Mouse (Mus musculus) A20 (cell line): ENCODE measurements around the gene Spats2.
"Not testable (repeated sequence)": the region's sequence is repeated elsewhere in the genome, so short reads cannot be mapped to it uniquely, and the experiment has no call there.

Experiments
- DNase-seq: peaks from one replicate; pipeline ENCODE4 v3.0.0-alpha.2; 2011; ENCODE audit warnings: low read depth, low spot score

Spats2 gene

DNA sequence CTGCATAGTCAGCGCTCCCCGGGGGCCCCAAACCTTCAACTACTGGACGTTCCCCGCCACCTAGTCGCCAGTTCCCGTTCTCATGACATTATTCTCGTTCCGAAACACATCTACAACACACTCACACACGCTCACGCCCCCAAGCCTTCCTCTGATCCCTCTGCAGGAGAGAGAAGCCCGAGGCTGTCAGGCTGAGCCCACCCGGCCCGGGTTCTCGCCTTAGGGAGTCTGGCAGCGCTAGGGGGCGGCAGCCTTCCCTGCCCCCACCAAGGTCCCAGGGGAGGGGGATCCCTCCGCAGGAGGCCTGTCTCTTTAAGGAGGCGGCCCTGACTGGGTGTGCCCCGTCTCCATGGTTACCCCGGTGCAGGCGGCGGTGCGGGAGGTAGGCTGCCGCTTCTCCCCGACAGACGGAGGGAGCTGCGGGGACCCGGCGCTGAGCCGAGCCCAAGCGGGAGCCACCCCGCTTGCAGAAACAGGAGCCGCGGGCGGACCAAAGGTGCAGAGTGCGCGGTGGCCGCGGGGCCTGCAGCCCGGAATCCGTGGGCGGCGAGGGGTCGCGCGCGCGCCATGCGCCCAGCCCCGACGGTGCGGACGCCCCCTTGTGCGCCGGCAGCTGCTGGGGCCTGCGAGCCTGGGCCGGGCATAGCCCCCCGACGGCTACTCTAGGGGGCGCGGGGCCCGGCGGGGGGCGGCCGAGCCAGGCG lies 98.6 kb downstream of the Spats2 start, which contains the start of gene Kcnh3:
Gene Kcnh3 (plus strand): TSS at position 654 of the 704 bp plus-strand sequence.
- peak; percentile 58 for DNase-seq

DNA sequence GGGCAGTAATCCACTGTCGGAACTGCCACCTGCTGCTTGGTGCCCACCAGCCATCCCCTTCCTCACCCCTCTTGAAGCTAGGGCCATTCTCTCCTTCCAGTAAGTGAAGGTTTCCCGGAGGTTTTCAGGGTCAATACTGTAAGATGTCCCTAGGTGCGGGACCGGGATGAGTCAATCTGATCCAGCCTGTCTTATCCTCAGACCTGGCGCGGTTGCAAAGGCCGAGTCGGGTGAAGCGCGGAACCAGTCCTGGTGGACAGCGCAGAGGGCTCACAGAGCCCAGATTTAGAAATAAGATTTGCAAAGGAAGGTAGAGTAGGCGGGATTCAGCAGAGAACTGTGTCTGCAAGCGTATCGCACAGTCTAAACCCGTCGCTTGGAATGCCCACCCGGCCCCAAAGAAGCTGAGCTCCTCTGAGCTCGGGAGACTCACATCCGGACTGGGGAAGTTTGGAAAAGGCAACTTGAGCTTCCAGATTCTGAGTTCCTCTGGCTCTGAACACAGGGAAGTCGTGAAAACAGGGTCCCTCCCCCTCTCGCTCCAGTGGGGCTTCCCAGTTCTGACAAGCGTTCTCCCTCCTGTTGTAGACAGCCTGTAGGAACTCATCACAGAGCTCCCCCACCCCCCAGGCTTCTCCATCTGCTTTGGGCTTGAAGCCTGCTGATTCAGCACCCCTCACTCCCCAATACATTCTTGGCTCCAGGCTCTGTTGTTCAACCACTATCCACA lies 99.5 kb downstream of the Spats2 start:
- DNase-seq: no peak

DNA sequence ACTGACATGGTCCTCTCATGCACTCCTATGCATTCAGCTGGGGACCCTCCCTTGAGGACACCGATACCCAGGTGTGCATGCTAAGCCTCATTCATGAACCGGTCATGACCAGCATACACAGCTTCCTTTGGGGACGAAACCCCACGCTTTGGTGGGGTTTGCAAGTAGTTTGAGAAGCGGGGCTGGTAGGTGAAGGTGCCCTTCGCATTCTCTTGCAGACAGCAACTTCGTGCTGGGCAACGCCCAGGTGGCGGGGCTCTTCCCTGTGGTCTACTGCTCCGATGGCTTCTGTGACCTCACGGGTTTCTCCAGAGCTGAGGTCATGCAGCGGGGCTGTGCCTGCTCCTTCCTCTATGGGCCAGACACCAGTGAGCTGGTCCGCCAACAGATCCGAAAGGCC lies 100.4 kb downstream of the Spats2 start:
- no peak for DNase-seq

DNA sequence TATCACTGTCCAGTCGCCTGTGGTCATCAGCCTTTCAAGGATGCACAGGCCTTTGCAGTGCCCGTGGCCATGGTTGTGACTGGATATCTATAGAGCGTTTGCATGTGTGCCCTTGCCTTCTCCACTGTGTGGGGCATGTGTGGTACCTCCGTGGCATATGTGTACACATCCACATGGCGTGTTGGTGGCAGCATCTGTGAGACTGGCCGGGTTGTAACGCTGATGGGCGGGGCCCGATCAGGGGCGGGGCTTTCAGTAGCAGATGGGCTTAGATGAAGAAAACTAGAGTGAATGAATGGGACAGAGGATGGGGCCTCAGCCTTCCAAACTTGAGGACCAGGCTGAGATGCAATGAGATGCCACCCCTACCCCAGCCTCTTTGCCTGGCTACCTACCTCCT lies 106.3 kb downstream of the Spats2 start:
- DNase-seq: no peak

DNA sequence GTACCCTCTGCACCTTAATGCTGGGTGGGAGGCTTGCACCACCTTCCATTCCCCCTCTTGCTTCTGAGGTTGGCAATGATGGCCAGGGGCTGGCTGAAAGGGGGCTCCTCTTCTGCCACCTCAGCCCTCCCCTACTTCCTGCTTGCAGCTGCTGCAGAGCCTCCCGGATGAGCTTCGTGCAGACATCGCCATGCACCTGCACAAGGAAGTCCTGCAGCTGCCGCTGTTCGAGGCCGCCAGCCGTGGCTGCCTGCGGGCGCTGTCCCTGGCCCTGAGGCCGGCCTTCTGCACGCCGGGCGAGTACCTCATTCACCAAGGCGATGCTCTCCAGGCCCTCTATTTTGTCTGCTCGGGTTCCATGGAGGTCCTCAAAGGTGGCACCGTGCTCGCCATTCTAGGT lies 108.0 kb downstream of the Spats2 start:
- DNase-seq: peak; percentile 65

DNA sequence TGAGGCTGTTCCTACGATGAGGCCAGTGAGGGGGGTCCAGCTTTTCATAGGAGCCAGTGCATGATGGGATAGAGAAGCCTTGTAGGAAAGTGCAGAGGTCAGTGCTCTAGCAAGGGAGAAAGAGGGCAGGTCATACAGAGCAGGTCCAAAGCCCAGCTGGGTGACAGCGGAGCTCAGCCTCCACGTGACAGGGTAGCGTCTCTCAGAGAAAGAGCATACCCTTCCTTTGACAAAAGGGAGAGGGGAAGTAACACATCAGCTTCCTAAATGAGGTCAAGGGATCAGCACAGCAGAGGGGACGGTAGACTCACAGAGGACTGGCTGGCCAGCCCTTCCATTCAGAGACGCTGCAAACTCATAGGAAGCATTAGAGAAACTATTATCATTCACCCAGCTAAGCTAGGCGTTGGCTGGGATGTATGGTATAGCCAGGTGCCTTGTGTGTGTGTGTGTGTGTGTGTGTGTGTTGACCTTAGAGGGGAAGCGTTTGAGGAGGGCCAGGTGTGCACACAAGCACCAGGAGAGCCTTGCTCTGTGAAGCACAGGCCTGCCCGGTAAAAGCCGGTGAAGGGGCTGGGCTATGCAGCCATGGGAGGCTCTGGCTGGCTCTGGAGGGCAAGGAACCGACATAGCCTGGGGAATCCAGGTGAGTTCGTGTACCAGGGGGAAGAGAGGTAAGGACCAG lies 108.8 kb downstream of the Spats2 start:
- no peak for DNase-seq

DNA sequence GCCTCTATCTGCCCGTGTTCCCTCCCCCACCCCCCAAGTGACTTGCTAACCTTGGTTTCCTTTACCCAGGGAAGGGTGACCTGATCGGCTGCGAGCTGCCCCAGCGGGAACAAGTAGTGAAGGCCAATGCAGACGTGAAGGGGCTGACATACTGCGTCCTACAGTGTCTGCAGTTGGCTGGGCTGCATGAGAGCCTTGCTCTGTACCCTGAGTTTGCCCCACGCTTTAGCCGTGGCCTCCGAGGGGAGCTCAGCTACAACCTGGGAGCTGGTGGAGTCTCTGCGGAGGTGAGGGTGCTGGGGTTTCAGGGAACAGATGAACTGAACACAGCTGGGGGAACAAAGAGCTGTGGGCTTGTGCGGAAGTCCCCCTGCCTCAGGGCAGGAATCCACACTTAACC lies 112.3 kb downstream of the Spats2 start:
- DNase-seq: no peak

DNA sequence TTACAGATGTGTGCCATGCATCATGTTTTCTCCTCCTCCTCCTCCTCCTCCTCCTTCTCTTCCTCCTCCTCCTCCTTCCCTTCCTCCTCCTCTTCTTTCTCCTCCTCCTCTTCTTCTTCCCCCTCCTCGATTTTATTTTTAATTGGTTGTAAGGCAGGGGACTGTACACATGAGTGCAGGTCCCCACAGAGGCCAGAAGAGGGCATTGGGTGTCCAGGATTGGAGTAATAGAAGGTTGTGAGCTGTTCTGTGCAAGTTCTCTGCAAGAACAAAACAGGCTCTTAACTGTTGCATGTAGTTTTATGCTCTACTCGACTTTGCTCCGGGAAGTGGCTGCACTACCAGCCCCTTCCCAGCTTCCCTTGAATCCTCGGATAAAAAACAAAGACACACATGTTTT lies 114.4 kb downstream of the Spats2 start:
- peak; percentile 50 for DNase-seq

DNA sequence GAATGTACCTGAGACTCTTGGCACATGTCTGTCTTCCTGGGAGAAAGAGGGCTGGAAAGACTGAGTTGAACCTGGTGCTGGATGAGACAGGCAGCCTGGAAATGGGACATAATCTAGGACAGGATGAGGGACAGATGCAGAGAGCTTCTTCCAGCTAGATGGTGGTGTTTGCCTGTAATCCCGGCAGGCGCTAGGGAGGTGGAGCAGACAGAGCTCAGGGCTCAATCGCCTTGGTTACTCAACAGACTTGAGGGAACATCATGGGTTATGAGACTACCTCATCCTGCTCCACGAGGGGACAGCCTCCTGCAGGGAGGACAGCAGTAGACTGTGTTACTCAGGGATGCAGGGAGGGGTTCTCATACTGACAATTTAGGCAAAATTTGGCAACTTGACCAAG lies 115.5 kb downstream of the Spats2 start:
- no peak for DNase-seq

DNA sequence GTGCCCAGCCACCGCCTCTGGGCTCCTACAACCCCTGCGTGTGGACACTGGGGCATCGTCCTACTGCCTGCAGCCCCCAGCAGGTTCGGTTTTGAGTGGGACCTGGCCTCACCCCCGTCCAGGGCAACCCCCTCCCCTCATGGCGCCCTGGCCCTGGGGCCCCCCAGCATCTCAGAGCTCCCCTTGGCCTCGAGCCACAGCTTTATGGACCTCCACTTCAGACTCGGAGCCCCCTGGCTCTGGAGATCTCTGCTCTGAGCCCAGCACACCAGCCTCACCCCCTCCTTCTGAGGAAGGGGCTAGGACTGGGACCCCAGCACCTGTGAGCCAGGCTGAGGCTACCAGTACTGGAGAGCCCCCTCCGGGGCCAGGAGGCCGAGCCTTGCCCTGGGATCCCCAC lies 116.3 kb downstream of the Spats2 start:
- DNase-seq: no peak

DNA sequence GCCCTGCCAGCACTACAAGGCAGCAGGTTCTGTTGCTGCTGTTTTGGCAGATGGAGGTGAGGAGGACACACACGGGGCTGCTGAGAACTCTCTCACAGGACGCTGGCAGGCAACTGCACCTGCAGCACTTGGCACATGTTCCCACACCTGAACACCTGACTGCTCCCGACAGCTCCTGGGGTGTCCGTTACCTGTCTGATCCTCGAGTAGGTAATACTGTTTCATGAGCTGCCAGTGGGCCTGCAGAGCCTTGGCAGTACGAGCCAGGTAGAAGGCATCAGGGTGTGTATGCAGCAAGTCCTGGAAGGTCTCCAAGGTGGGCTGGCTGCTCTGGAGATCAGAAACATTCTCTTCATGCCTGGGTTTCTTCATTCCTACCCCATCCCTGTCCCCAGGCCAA lies 121.0 kb downstream of the Spats2 start:
- not testable (repeated sequence) for DNase-seq

DNA sequence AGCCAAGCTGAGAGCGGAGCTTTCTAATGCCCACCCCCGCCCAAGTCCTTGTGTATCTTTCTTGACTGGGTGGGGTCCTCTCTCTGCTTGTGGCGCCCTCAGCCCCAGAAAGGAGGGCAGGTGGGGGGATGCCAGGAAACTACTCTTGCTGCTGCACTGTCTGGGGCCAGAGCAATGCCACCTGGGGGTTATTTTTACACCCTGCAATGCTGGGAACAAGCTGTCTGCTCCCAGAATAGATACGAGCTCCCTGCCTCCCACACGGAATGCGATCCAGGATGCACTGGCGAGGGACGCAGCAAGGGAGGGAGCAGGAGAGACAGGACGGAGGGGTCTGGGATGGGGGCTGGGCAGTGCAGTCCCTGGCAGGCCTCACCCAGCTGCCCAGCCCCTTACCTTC lies 123.3 kb downstream of the Spats2 start:
- DNase-seq: no peak

DNA sequence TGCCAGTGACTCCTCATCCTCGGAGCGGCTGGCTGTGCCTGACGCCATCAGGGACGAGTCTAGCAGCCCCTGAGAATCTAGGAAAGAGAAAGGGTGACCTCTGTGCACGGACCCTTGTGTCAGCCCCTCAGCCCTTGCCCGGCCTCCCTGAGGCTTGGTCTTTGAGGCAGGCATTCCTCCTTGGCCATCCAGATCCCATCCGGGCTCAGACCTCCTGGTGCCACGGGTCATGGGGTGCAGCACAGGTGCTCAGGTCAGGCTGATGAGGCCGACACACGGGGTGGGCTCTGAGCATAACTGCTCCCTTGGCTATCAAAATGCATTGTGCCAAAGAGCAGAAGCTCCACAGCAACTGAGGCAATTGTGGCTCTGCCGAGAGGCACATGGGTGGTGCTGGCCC lies 124.2 kb downstream of the Spats2 start:
- DNase-seq: no peak

DNA sequence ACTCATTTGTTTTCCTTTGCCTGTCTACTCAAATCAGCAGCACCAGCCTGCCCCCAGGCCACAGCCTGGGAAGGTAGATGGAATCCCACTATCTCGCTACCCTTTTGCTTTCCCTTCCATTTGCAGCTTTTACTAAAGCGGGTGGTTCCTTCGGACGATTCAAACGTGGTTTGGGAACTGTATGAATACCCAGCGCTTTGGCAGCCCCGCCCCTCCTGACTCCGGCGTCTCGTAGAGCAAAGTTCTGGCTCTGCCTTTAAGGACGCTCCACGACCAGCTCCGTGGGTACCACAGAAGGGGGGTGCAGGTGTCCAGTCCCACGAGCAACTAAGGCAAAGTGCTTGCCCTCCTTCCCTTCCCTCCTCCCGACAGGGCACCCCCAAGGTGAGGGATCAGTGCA lies 125.4 kb downstream of the Spats2 start:
- peak; percentile 41 for DNase-seq

DNA sequence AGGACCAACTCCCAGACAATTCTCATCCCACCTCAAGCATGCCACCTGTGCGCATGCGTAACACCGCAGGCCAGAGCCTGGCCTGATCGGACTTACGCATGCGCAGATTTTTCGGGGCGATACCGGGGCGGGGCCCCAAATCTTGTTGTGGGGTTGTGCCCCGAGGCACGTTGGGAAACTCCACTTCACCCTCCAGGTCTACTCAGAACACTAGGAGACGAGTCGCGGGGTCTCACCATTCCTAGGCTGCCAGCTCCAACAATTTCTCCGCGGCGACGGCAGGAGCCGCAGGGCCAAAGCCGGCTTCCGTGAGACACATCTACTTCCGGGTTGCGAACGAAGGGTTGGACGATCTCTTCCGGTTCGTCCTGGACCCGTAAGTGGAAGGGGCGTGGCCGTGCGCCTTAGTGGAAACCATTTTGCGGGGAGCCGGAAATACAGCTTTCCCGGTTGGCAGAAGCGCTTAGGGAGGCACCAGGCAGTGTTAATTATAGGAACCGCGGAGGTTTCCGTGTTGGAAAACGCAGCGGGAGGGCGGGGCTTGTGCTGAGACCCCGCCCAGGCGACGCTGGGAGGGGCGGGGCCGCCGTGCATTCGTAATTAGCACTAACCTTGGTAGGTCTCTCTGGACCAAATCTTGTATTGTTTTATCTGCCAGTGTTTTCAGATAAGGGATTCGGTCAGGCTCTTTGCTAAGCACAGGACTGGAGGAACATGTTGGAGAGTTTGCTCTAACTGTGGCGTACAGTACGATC lies 126.1 kb downstream of the Spats2 start, which contains the start of gene Mcrs1:
Gene Mcrs1 (minus strand): TSS at position 336 of the 755 bp plus-strand sequence.
- DNase-seq: peak; percentile 99

DNA sequence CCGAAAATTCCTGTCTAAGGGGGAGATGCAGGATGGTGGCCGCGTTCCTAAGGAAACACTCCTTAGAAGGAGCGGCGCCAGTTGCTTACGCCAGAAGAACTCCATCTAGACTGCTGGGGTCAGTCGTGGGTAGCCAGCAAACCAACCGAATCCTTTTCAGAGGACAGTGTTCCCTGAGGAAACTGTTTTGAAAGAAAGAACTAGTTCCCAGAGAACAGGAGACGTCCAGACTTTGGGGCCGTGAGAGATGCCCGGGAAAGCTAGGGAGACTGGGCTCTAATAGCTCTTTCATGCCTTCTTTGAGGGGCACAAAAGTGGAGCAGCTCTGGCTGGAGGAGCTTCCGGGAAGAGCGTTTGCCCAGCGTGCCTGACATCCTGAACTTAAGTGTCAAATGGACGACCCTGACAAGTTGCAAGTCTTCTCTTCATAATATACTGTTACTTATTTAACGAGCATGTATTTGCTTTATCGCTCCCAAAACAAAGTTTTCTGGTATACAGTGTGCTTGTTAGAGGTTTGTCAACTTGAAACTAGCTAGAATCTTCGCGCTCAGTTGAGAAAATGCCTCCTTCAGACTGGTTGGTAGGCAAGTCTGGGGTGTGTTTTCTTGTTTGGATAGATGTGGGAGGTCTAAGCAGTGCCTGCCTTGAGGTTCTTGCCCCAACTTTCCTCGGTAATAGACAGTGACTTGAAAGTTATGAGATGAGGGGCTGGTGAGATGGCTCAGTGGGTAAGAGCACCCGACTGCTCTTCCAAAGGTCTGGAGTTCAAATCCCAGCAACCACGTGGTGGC lies 126.9 kb downstream of the Spats2 start:
- DNase-seq: peak; percentile 61

DNA sequence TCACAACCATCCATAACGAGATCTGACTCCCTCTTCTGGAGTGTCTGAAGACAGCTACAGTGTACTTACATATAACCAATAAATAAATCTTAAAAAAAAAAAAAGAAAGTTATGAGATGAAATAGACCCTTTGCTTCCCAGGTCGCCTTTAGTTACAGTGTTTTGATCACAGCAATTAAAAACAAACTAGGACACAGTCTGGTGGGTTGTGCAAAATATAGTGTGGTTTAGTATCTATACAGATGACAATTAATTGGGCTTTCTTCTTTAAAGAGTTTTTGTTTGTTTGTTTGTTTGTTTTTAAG lies 127.4 kb downstream of the Spats2 start:
- not testable (repeated sequence) for DNase-seq

DNA sequence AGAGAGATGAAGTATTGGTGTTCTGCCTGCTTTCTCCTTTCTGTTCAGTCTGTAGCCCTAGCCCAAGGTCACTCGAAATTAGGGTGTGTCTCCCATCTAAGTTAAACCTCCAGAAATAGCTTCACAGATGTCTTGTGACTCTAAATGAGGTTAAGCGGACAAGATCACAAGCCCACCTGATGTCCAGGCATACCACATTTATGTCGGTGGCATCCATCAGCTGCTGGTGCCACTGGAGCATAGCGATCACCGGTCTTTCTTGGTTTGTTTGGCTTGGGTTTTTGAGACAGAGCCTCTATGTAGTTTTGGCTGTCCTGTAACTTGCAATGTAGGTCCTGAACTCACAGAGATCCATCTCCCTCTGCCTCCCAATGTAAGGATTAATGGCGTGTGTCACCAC lies 128.1 kb downstream of the Spats2 start:
- no peak for DNase-seq

DNA sequence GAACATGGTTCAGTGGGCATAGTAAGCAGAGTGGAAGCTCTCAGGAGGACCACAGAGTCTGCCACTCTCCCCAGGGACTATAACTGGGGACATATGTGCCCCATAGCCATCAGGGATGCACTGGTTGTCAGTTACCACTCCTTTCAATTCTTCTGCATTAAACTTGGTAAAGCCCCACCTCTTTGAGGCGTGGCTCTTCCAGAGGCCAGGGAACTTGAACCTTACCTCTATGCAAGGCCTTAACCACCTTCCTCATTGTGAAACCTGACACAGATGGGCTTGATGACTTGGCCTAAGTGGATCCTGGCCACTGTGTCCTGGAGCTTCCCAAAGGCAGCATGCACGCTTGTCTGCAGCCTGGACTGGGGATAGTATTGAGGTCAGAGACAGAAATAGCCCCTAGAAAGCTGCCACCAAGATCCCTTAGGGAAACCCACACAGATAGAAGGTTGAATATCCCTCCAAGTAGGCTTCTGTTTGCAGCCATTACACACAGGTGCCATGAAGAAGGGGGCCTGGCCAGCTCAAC lies 128.8 kb downstream of the Spats2 start:
- DNase-seq: no peak

DNA sequence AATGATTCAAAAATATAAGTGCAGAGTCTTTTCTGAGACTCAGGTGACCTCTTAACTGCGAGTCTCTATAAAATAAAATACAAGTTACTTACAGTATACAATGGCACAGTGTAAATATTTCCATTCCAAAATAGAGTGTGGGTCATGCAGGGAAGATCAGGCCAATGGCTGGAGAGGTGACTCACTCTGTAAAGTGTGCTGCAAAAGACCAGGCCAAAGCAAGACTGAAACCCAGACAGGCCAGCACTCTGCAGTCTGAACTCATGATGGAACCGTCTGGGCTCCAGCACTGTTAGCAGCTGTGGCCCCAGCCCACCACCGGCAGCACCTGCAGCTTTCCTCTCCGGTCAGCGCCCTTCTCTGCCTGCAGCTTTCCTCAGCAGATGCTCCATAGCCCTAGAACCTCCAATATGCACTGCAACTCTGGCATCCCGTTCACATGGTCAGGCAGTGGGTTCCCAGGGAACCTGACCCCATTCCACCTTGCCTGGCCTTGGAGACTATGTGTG lies 129.6 kb downstream of the Spats2 start:
- no peak for DNase-seq
